21 mouse cellular contexts compared by ENCODE assay signal in genomic region chr11:53003361-53003760, GRCm38 (mm10).
DNase-seq lines count a peak whose midpoint lies in the region; ATAC-seq and TF ChIP-seq lines count a peak whose summit lies in the region.
"Had no signal": no experiment of that assay in that cellular context is flagged by ENCODE, and none has a peak within 500 bp of the region (broad histone marks: within the 10 kb centered on the region; RNA-seq: fewer than 3 reads in every experiment).

No protein-coding gene starts in this region.

- no peaks in the 10 kb centered on the region for H3K27me3 ChIP-seq in embryonic facial prominence, embryonic 11.5 days (ENCODE audit: control insufficient read depth, insufficient read depth, low read length)
- H3K27me3 ChIP-seq in embryonic facial prominence, embryonic 10.5 days (replicated peaks; ENCODE audit: low read depth, poor library complexity, severe bottlenecking): no peaks in the 10 kb centered on the region
- H3K27me3 ChIP-seq in limb, embryonic 14.5 days (ENCODE audit: control insufficient read depth, insufficient read depth, low read length): no peaks in the 10 kb centered on the region
- H3K27me3 ChIP-seq in limb, embryonic 10.5 days (ENCODE audit: low read depth, poor library complexity, severe bottlenecking): no peaks in the 10 kb centered on the region
- no peaks in the 10 kb centered on the region for H3K27me3 ChIP-seq in embryonic facial prominence, embryonic 13.5 days
- H3K27me3 ChIP-seq: embryonic facial prominence, embryonic 15.5 days; forebrain, embryonic 12.5 days; forebrain, embryonic 15.5 days; heart, embryonic 12.5 days; heart, embryonic 15.5 days had no signal

- no peak overlapping the region for H3K4me2 ChIP-seq in embryonic facial prominence, embryonic 11.5 days (ENCODE audit: low read depth, low read length)
- H3K4me2 ChIP-seq in limb, embryonic 14.5 days (replicated peaks; ENCODE audit: low read depth, low read length, severe bottlenecking): no peak overlapping the region
- H3K4me2 ChIP-seq in embryonic facial prominence, embryonic 13.5 days: no peak overlapping the region
- H3K4me2 ChIP-seq: embryonic facial prominence, embryonic 15.5 days; forebrain, embryonic 12.5 days; forebrain, embryonic 15.5 days; heart, embryonic 12.5 days; heart, embryonic 15.5 days; hindbrain, embryonic 14.5 days had no signal

- no peaks in the 10 kb centered on the region for H3K9me3 ChIP-seq in embryonic facial prominence, embryonic 11.5 days (replicated peaks; ENCODE audit: control insufficient read depth, low read length)
- 0 out of 2 replicates have a peak, but pooled peaks cover 3% of the 10 kb centered on the region for H3K9me3 ChIP-seq in embryonic facial prominence, embryonic 10.5 days
- H3K9me3 ChIP-seq in limb, embryonic 14.5 days (ENCODE audit: control insufficient read depth, low read length): peaks cover 4% of the 10 kb centered on the region; the same call in 1 of the 2 replicates
- H3K9me3 ChIP-seq in limb, embryonic 10.5 days (replicated peaks): no peaks in the 10 kb centered on the region
- no peaks in the 10 kb centered on the region for H3K9me3 ChIP-seq in embryonic facial prominence, embryonic 13.5 days
- H3K9me3 ChIP-seq: embryonic facial prominence, embryonic 15.5 days; forebrain, embryonic 12.5 days; forebrain, embryonic 15.5 days; heart, embryonic 15.5 days had no signal

- no peak overlapping the region for H3K4me3 ChIP-seq in embryonic facial prominence, embryonic 11.5 days (ENCODE audit: low read depth, low read length)
- no peak overlapping the region for H3K4me3 ChIP-seq in embryonic facial prominence, embryonic 10.5 days
- H3K4me3 ChIP-seq in limb, embryonic 14.5 days (replicated peaks; ENCODE audit: low read length): no peak overlapping the region
- H3K4me3 ChIP-seq in limb, embryonic 10.5 days: no peak overlapping the region
- no peak overlapping the region for H3K4me3 ChIP-seq in embryonic facial prominence, embryonic 13.5 days
- H3K4me3 ChIP-seq: embryonic facial prominence, embryonic 15.5 days; forebrain, embryonic 12.5 days; forebrain, embryonic 15.5 days; heart, embryonic 12.5 days; heart, embryonic 15.5 days had no signal

- no peaks in the 10 kb centered on the region for H3K36me3 ChIP-seq in embryonic facial prominence, embryonic 11.5 days (replicated peaks; ENCODE audit: control insufficient read depth, insufficient read depth, low read depth, low read length)
- H3K36me3 ChIP-seq in embryonic facial prominence, embryonic 10.5 days (replicated peaks): no peaks in the 10 kb centered on the region
- no peaks in the 10 kb centered on the region for H3K36me3 ChIP-seq in limb, embryonic 14.5 days (ENCODE audit: control insufficient read depth, insufficient read depth, low read length)
- no peaks in the 10 kb centered on the region for H3K36me3 ChIP-seq in limb, embryonic 10.5 days
- no peaks in the 10 kb centered on the region for H3K36me3 ChIP-seq in embryonic facial prominence, embryonic 13.5 days
- H3K36me3 ChIP-seq: embryonic facial prominence, embryonic 15.5 days; forebrain, embryonic 12.5 days; forebrain, embryonic 15.5 days; heart, embryonic 12.5 days; heart, embryonic 15.5 days had no signal

- H3K9ac ChIP-seq in embryonic facial prominence, embryonic 11.5 days (replicated peaks; ENCODE audit: low read length): no peak overlapping the region
- no peak overlapping the region for H3K9ac ChIP-seq in limb, embryonic 14.5 days (ENCODE audit: low read depth, low read length, severe bottlenecking)
- H3K9ac ChIP-seq in embryonic facial prominence, embryonic 13.5 days: no peak overlapping the region
- H3K9ac ChIP-seq: embryonic facial prominence, embryonic 15.5 days; forebrain, embryonic 12.5 days; forebrain, embryonic 15.5 days; heart, embryonic 12.5 days; heart, embryonic 15.5 days; hindbrain, embryonic 14.5 days had no signal

- WGBS in embryonic facial prominence, embryonic 11.5 days: 64% methylated on average over 7 of the region's 7 CpGs
- 76% methylated on average over 7 of the region's 7 CpGs for WGBS in embryonic facial prominence, embryonic 10.5 days
- 67% methylated on average over 7 of the region's 7 CpGs for WGBS in limb, embryonic 14.5 days
- WGBS in limb, embryonic 10.5 days: 86% methylated on average over 7 of the region's 7 CpGs
- 54% methylated on average over 7 of the region's 7 CpGs for WGBS in embryonic facial prominence, embryonic 13.5 days

- H3K4me1 ChIP-seq in embryonic facial prominence, embryonic 11.5 days (ENCODE audit: control insufficient read depth, insufficient read depth, low read length): no peaks in the 10 kb centered on the region
- 0 out of 2 replicates have a peak, but pooled peaks cover 4% of the 10 kb centered on the region for H3K4me1 ChIP-seq in embryonic facial prominence, embryonic 10.5 days
- peaks cover 4% of the 10 kb centered on the region; the same call in 1 of the 2 replicates for H3K4me1 ChIP-seq in limb, embryonic 14.5 days (ENCODE audit: control insufficient read depth, insufficient read depth, low read length)
- no peaks in the 10 kb centered on the region for H3K4me1 ChIP-seq in limb, embryonic 10.5 days
- H3K4me1 ChIP-seq in embryonic facial prominence, embryonic 13.5 days: peaks cover 12% of the 10 kb centered on the region
- H3K4me1 ChIP-seq: forebrain, embryonic 12.5 days; forebrain, embryonic 15.5 days; heart, embryonic 15.5 days had no signal

- TF ChIP-seq POLR2A in limb, embryonic 14.5 days (IDR thresholded peaks at IDR 0.05; ENCODE audit: borderline replicate concordance, extremely low read depth, insufficient read depth, insufficient read length): no peak

- no peak for ATAC-seq in embryonic facial prominence, embryonic 11.5 days (replicated peaks; ENCODE audit: insufficient number of reproducible peaks, low FRiP score, low TSS enrichment, low read depth)
- no peak for ATAC-seq in limb, embryonic 14.5 days (ENCODE audit: low FRiP score, low read depth)
- no peak for ATAC-seq in embryonic facial prominence, embryonic 13.5 days (ENCODE audit: insufficient number of reproducible peaks, insufficient read depth, low FRiP score, low TSS enrichment, low read depth)
- ATAC-seq: activated CD4-positive, CD25-positive, alpha-beta regulatory T cell, adult 4 months; forebrain, embryonic 15.5 days; hindbrain, postnatal 0 days; inflammation-experienced regulatory T-cells, adult 6 months; intestine, embryonic 16.5 days had no signal

- peak; percentile 62 for DNase-seq in embryonic facial prominence, embryonic 11.5 days (ENCODE audit: low spot score)
- no peak for DNase-seq in embryonic facial prominence, embryonic 10.5 days (ENCODE audit: low spot score)
- DNase-seq in limb, embryonic 14.5 days (ENCODE audit: low spot score): peak; percentile 38
- DNase-seq in limb, embryonic 10.5 days (ENCODE audit: low spot score): no peak
- DNase-seq in urinary bladder, adult 18-20 months (ENCODE audit: low spot score in 2 of 2): no peak
- DNase-seq: adrenal gland, adult 8-10 months; adrenal gland, postnatal 25 days; cerebellum, adult 11-12 months; cerebellum, adult 9-10 months; gastrocnemius, postnatal 14 days had no signal

- no peak overlapping the region for H3K27ac ChIP-seq in embryonic facial prominence, embryonic 11.5 days (replicated peaks; ENCODE audit: low read depth, low read length)
- H3K27ac ChIP-seq in embryonic facial prominence, embryonic 10.5 days (replicated peaks): no peak overlapping the region
- H3K27ac ChIP-seq in limb, embryonic 14.5 days (replicated peaks; ENCODE audit: low read depth, low read length): no peak overlapping the region
- H3K27ac ChIP-seq in limb, embryonic 10.5 days: no peak overlapping the region
- H3K27ac ChIP-seq in embryonic facial prominence, embryonic 13.5 days: peak overlapping the region; percentile 28; the same call in 1 of the 2 replicates
- H3K27ac ChIP-seq: embryonic facial prominence, embryonic 15.5 days; forebrain, embryonic 12.5 days; forebrain, embryonic 15.5 days; heart, embryonic 15.5 days; hindbrain, embryonic 14.5 days; hindbrain, postnatal 0 days had no signal

Comparison
In these comparisons a context has a peak if more than half of its experiments do, and no peak if none do; other contexts are left out.
1. DNase-seq: peak in embryonic facial prominence, embryonic 11.5 days (single experiment) and limb, embryonic 14.5 days (single experiment); none in embryonic facial prominence, embryonic 10.5 days (single experiment), limb, embryonic 10.5 days (single experiment) and urinary bladder, adult 18-20 months (0 of 2).